Mouse (Mus musculus) Patski (cell line): Measurements from ENCODE around the gene Arhgef26. TPM values are rescaled to one million over a fixed set of nuclear protein-coding genes. Genes with fewer than 3 reads are reported as not detected.

ENCODE experiments used
- ATAC-seq: fragments of 100-300 bp; one replicate; pipeline ENCODE4 v1.8.0; 2021
- CTCF ChIA-PET: fragments of 350-600 bp; sonication (Branson Sonifier 250); formaldehyde crosslinking; loops from one replicate; lab custom pipeline; 2022; ENCODE audit warnings: inconsistent platforms; lab: Charles Lee
- POLR2A ChIA-PET: fragments of 350-600 bp; sonication (Branson Sonifier 250); formaldehyde crosslinking; loops from one replicate; lab custom pipeline; 2022; ENCODE audit warnings: antibody characterized with exemption, inconsistent platforms; lab: Charles Lee
- DNase-seq: peaks from one replicate; pipeline ENCODE4 v3.0.0-alpha.2; 2011; ENCODE audit warnings: low read depth, low spot score
- H3K27me3 ChIP-seq: fragments of 371-371 bp; one replicate; pipeline ENCODE4 v1.5.1; 2021
- CTCF ChIP-seq: fragments of 100-300 bp; IDR thresholded peaks from one replicate; pipeline ENCODE4 v1.5.1; 2021
- in situ Hi-C: fragments of 300-500 bp; cut with MboI; formaldehyde crosslinking; loops from 3 replicates; pipeline ENCODE4 v1.11.1; 2018; ENCODE audit warnings: low pct_unique_long_range_greater_than_20kb, mixed read lengths
- polyA plus RNA-seq: library from polyadenylated mRNA; unstranded; gene quantifications from one replicate; pipeline ENCODE4 v1.2.3, GENCODE M21; 2021

The Arhgef26 gene
- polyA plus RNA-seq, 1 experiment from 2014 or later = 0.03 TPM

DNA sequence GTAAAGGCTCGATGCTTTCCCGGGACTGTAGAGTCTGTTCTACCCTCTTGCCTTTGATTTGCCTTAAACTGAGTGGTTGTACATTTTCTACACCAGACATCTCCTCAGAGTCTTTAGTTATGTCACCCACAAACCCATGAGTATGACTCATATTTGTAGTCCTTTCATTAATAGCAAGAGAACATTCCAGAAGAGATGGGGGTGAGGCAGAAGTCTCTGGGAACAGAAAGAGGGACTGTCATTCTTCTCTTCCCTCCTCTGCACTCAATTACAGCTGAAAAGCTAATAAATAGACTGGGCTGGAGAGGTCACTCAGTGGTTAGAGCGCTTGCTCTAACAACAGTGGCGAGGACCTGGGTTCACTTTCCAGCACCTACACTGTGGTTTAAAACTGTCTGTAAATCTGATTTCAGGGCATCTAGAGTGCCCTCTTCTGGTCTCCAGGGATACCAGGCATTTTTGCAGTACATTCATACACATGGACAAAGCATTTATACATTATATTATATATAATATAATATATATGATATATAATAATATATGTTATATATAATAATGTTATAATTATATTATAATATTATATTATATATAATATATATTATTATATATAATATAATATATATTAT is 111.8 kb downstream of the Arhgef26 start:
- in situ Hi-C loops = loop anchor here (10.0 kb wide), 1 partner anchor 605 kb away; no protein-coding TSS in a partner anchor
- DNase-seq = no peak
- TF ChIP-seq CTCF = peak; percentile 44
- H3K27me3 ChIP-seq = peaks cover 18% of the 10 kb centered on the region
- CTCF ChIA-PET = interaction anchor here (1.0 to 1.2 kb wide), 3 partner anchors 9 to 52 kb away, joined by 3 to 4 read pairs (median 3); no protein-coding TSS in a partner anchor
- ATAC-seq = peak; percentile 22
- POLR2A ChIA-PET = no interaction called here

DNA sequence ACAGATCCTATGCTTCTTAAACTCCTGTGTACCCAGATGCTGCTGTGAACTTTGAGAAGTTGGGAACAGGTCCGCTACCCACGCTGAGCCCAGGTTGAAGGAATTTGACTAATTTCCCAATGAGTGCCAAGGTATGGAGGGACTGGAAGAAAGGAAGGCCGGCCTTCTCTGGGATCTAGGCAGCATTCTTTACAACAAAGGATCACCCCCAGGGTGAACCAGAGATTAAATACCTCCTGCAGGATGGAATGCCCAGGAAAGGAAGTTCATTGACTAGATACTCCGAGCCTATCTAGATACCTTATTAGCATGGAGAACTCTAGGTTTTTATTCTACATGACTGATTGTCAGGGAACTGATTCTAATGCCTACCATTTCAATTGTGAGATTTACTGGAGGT is 114.8 kb downstream of the Arhgef26 start:
- peaks cover 6% of the 10 kb centered on the region for H3K27me3 ChIP-seq
- POLR2A ChIA-PET = interaction anchor here (1.4 kb wide), 1 partner anchor 8 kb away, joined by 5 read pairs; no protein-coding TSS in a partner anchor
- CTCF ChIA-PET = no interaction called here
- no peak for TF ChIP-seq CTCF
- in situ Hi-C loops = loop anchor here (10.0 kb wide), 1 partner anchor 608 kb away; no protein-coding TSS in a partner anchor
- DNase-seq (no peak), ATAC-seq (no peak)

DNA sequence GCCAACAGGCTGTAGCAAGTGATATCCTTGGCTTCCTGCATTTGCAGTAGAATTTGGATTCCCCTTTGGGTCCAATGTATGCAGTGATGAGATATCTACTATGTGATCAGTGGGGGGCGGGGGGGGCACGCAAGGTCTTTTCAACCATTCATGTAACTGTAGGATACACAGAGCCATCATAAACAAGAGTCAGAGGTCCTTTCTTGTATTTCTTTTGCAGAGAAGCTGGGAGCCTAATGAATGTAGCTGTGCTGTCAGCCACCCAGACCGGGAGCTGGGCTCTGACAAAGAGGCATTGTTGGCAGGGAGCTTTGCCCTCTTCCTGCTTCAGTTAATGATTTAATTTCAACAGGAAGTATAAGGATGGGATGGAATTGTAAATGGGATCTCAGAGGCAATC is 116.0 kb downstream of the Arhgef26 start:
- no peak for TF ChIP-seq CTCF
- in situ Hi-C loops = loop anchor here (10.0 kb wide), 1 partner anchor 609 kb away; no protein-coding TSS in a partner anchor
- CTCF ChIA-PET = no interaction called here
- POLR2A ChIA-PET = no interaction called here
- no peak for ATAC-seq
- no peaks in the 10 kb centered on the region for H3K27me3 ChIP-seq
- no peak for DNase-seq

DNA sequence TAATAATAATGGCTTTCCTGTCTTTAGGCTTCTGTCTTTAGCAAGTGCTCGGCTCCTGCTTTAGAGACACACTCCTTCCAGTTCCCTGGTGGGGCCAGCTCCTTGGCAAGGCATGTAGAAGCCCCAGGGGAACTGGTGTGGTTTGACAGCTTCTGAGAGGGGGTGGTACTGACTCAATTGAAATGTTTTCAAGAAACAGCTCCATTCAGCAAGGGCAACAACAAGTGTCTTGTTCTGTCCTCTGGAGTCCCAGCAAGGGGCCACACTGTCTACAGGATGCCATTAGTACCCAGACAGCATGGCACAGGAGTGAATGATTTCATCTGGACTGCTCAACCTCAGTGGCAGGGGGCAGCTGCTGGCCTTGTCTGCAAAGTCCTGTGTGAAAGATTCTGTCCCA is 117.7 kb downstream of the Arhgef26 start:
- CTCF ChIA-PET = interaction anchor here (0.9 to 1.7 kb wide), 5 partner anchors 9 to 1211 kb away, joined by 3 to 8 read pairs (median 3); no protein-coding TSS in a partner anchor
- no peak for ATAC-seq
- in situ Hi-C loops = loop anchor here (5.0 to 10.0 kb wide), 3 partner anchors 239 to 1209 kb away; no protein-coding TSS in a partner anchor
- H3K27me3 ChIP-seq = no peaks in the 10 kb centered on the region
- no peak for TF ChIP-seq CTCF
- DNase-seq = no peak
- POLR2A ChIA-PET = interaction anchor here (1.4 kb wide), 1 partner anchor 10 kb away, joined by 5 read pairs; no protein-coding TSS in a partner anchor

DNA sequence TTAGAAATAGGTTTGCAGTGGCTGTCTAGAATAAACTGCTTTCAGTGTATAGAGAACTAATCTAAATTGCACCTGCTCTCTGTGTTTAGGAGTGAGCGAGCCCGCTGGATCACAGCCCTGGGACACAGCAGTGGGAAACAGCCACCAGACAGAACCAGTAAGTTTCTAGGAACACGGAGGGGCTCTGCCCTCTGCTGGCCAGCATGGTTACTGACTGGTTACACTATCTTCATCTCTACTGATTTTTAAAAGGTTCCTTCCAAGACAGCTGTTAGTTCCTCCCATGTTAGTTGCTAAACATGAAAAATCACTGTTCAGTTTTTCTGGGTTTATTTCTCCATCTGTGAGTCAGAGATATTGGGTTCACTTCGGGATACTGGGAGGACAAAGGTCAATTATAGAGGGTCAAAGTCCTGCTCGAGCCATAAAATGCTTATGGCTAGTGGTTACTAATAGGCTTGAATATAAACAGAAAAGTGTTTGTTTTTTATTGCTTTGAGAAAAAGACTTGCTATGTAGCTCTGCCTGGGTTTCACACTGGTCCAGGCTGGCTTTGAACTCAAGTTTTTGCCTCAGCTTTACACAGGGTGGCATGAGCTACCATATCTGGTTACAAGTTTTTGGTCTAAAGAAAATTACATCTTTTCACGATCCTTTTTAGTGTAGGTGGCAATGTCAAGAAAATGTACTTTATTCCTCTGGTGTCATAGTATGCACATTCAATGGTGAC is 120.3 kb downstream of the Arhgef26 start:
- H3K27me3 ChIP-seq = no peaks in the 10 kb centered on the region
- in situ Hi-C loops = loop anchor here (5.0 to 10.0 kb wide), 3 partner anchors 241 to 1211 kb away; no protein-coding TSS in a partner anchor
- DNase-seq (no peak), ATAC-seq (peak; percentile 90)
- ChIA-PET POLR2A (no interaction called here), CTCF (interaction anchor here (0.8 to 1.9 kb wide), 7 partner anchors 9 to 1190 kb away, joined by 3 to 6 read pairs (median 4); no protein-coding TSS in a partner anchor)
- TF ChIP-seq CTCF = peak; percentile 97

DNA sequence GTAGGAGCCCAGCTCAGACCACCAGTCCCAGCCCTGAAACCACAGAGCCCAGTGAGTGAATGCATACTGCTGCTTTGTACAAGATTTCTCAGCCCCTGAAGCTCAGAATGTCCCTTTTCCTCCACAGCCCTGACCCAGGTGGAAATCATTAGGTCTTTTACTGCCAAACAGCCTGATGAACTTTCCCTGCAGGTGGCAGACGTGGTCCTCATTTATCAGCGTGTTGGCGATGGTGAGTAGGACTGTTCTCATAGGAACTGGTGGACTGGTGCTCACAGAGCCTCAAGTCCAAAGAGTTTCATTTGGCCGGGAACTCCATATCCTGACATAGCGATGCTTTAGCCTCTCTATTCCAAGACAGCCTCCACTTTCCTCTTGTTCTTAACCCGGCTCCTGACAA is 121.3 kb downstream of the Arhgef26 start:
- DNase-seq (no peak), ATAC-seq (no peak)
- no peaks in the 10 kb centered on the region for H3K27me3 ChIP-seq
- in situ Hi-C loops = loop anchor here (5.0 to 10.0 kb wide), 3 partner anchors 242 to 1212 kb away; no protein-coding TSS in a partner anchor
- ChIA-PET POLR2A (no interaction called here), CTCF (interaction anchor here (1.2 to 2.4 kb wide), 9 partner anchors 9 to 244 kb away, joined by 3 to 9 read pairs (median 4); no protein-coding TSS in a partner anchor)
- TF ChIP-seq CTCF = no peak

DNA sequence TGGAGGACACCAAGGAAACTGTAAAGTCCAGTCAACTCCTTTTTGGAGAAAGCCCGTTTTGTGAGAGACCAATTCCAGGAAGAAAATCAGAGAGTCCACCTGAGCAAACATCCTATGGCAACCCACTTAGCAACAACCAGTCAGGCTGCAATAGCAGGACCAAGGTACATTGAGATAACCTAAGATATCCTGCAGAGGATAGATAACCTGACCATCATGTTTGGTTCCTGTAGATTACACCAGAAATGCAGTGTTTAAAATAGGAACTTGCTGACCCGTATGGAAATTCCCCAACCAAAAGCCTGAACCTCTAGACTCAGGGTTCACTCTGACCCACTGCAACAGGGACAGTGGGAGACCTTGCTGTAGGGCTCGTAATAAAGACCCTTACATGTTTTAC is 126.1 kb downstream of the Arhgef26 start:
- no peak for ATAC-seq
- TF ChIP-seq CTCF = no peak
- POLR2A ChIA-PET = no interaction called here

DNA sequence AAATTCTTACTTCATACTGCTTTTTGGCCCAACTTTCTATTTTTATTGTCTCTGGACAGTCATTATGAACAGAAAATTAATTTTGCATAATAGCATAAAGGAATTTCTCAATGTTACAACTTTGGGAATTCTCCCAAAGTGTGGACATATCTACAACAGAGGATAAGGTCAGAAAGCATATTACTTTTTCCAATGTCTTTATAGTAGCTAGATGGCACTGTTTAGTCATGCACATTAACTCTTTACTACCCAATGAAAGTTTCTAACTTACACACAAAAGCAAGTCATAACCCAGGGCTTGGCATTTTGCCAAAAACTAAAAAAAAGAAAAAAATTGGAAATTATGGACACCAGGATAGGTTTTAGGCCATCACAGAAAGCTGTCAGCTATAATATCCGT is 132.0 kb downstream of the Arhgef26 start:
- ChIA-PET CTCF (interaction anchor here (0.9 to 1.3 kb wide), 4 partner anchors 11 to 1185 kb away, joined by 3 to 5 read pairs (median 3); no protein-coding TSS in a partner anchor), POLR2A (interaction anchor here (0.5 kb wide), 1 partner anchor 744 kb away, joined by 3 read pairs; no protein-coding TSS in a partner anchor)
- DNase-seq (no peak), ATAC-seq (no peak)
- TF ChIP-seq CTCF = no peak
- H3K27me3 ChIP-seq = no peaks in the 10 kb centered on the region
- in situ Hi-C loops = no loop called here

More for the DNA sequence above, 126.1 kb downstream of the Arhgef26 start:
- H3K27me3 ChIP-seq = no peaks in the 10 kb centered on the region
- CTCF ChIA-PET = interaction anchor here (1.1 to 1.6 kb wide), 4 partner anchors 9 to 34 kb away, joined by 3 to 5 read pairs (median 4); no protein-coding TSS in a partner anchor
- DNase-seq = no peak
- in situ Hi-C loops = no loop called here

DNA sequence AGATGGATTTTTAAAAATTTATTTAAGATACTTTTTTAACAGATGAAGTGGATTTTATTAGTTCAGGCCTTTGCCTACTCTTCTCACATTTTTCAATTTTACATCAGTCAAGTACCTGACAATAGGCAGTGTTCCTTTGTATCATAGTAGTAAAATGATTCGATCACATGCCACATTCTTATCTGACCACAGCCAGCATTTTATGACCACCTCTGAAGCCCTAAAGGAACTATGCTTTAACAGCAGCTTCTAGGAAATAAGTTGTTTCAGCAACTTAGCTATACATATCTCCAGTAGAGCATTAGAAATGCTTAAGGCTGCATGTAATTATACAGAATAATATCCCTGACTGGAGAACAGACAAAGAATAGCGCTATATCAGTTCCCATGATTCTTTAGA is 146.2 kb downstream of the Arhgef26 start:
- DNase-seq (no peak), ATAC-seq (no peak)
- CTCF ChIA-PET = interaction anchor here (1.0 to 1.7 kb wide), 2 partner anchors 11 kb away, joined by 3 to 5 read pairs; no protein-coding TSS in a partner anchor
- POLR2A ChIA-PET = no interaction called here
- no peaks in the 10 kb centered on the region for H3K27me3 ChIP-seq
- in situ Hi-C loops = loop anchor here (25.0 kb wide), 1 partner anchor 1503 kb away; the partner anchor contains the start of gene Gmps
- TF ChIP-seq CTCF = no peak

DNA sequence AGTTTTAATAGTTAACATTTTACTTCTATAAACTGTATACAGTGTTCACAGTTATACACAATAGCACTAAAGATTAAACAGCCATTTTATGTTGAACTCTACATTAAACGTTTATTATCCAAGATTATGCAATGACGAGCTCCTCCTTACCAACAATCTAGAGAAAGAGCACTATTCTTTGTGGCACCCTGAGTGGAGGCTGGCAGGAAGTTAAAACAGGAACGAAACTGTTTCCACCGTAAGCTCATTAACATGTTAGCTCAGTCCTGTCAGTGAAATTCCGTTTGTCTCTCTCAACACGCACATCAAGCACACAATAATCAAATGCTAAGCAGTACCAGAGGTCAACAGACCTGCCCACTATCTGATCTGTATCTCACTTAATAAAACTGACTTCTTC is 154.4 kb downstream of the Arhgef26 start:
- TF ChIP-seq CTCF = no peak
- DNase-seq (no peak), ATAC-seq (no peak)
- H3K27me3 ChIP-seq = no peaks in the 10 kb centered on the region
- in situ Hi-C loops = loop anchor here (25.0 kb wide), 1 partner anchor 1495 kb away; the partner anchor contains the start of gene Gmps
- ChIA-PET POLR2A (interaction anchor here (1.1 kb wide), 1 partner anchor 17 kb away, joined by 3 read pairs; no protein-coding TSS in a partner anchor), CTCF (interaction anchor here (1.4 to 1.8 kb wide), 5 partner anchors 13 to 34 kb away, joined by 4 to 7 read pairs (median 6); no protein-coding TSS in a partner anchor)
